Mouse (Mus musculus) midbrain, postnatal 0 days (tissue): ENCODE data around the gene Evpl. TPM values are rescaled to one million over a fixed set of nuclear protein-coding genes. Genes with fewer than 3 reads are reported as not detected.

ENCODE experiments used
- ATAC-seq: fragments of 200-750 bp; cut with Nextera tagmentation; 2 replicates; pipeline ENCODE4 v1.8.0; 2017; ENCODE audit warnings: moderate number of reproducible peaks, mild to moderate bottlenecking, moderate TSS enrichment, moderate library complexity; ENCODE audit not compliant: low FRiP score
- DNase-seq: peaks from one replicate; pipeline ENCODE4 v3.0.0-alpha.2; 2015; ENCODE audit warnings: low spot score
- H3K27ac ChIP-seq: fragments of 300-500 bp; sonication (generic); 2 replicates; pipeline ENCODE4 v1.5.1; 2014; ENCODE audit warnings: low read depth, mild to moderate bottlenecking, low read length, mixed read lengths
- H3K27me3 ChIP-seq: fragments of 300-500 bp; sonication (generic); 2 replicates; pipeline ENCODE4 v1.6.1; 2014; ENCODE audit warnings: low read length, control low read depth, mixed read lengths; ENCODE audit not compliant: insufficient read depth
- H3K36me3 ChIP-seq: fragments of 300-500 bp; sonication (generic); 2 replicates; pipeline ENCODE4 v1.6.1; 2014; ENCODE audit warnings: low read length, control low read depth, mixed read lengths; ENCODE audit not compliant: insufficient read depth
- H3K4me1 ChIP-seq: fragments of 300-500 bp; sonication (generic); 2 replicates; pipeline ENCODE4 v1.6.1; 2014; ENCODE audit warnings: mild to moderate bottlenecking, control low read depth, antibody characterized with exemption, low read length, mixed read lengths; ENCODE audit not compliant: insufficient read depth
- H3K4me2 ChIP-seq: fragments of 300-500 bp; sonication (generic); 2 replicates; pipeline ENCODE4 v1.6.1; 2014; ENCODE audit warnings: low read depth, mild to moderate bottlenecking, low read length, mixed read lengths; ENCODE audit not compliant: poor library complexity, severe bottlenecking
- H3K4me3 ChIP-seq: fragments of 300-500 bp; sonication (generic); 2 replicates; pipeline ENCODE4 v1.5.1; 2014; ENCODE audit warnings: low read depth, mild to moderate bottlenecking, low read length, moderate library complexity
- H3K9ac ChIP-seq: fragments of 300-500 bp; sonication (generic); replicated peaks from 2 replicates; pipeline ENCODE4 v1.6.1; 2014; ENCODE audit warnings: mild to moderate bottlenecking, low read length, moderate library complexity, mixed read lengths; ENCODE audit not compliant: poor library complexity, severe bottlenecking
- H3K9me3 ChIP-seq: fragments of 300-500 bp; sonication (generic); 2 replicates; pipeline ENCODE4 v1.6.1; 2016; ENCODE audit warnings: low read length, control low read depth
- CTCF ChIP-seq: IDR thresholded peaks from 2 replicates; pipeline ENCODE4 v1.5.1; 2016; ENCODE audit warnings: antibody characterized with exemption, mild to moderate bottlenecking
- WGBS: fragments of 180-500 bp; shearing (Covaris S2); extraction: QIAGEN DNeasy Blood & Tissue Kit; methylation state at CpG from one replicate; pipeline ENCODE4 v1.1.7; 2014; 5-methylcytosine and 5-hydroxymethylcytosine counted together
- polyA plus RNA-seq: library from polyadenylated mRNA; unstranded; fragments of >200 nt; fragmentation: Nextera tagmentation; extraction: Ambion mirVana; gene quantifications from 2 replicates; pipeline ENCODE4 v1.2.1, GENCODE M21; 2015
- total RNA-seq: library from RNA; depleted of rRNA; stranded (reverse); fragments of >200 nt; gene quantifications from 2 replicates; pipeline ENCODE4 v1.2.3, GENCODE M21; 2014

The Evpl gene
- total and polyA plus RNA-seq, 2 experiments from 2014 or later: 1.9 to 4.9 TPM

GRCm38 (mm10) chr11:116250898-116251297 lies 13.0 kb upstream of the Evpl start:
- Histone ChIP-seq H3K27ac (no peak overlapping the region), H3K36me3 (peaks cover 95% of the 10 kb centered on the region), H3K27me3 (no peaks in the 10 kb centered on the region), H3K4me2 (no peak overlapping the region), H3K9ac (no peak overlapping the region), H3K4me1 (no peaks in the 10 kb centered on the region), H3K9me3 (no peaks in the 10 kb centered on the region), H3K4me3 (no peak overlapping the region)
- WGBS: 93% methylated on average over 8 of the region's 8 CpGs
- ATAC-seq (no peak), DNase-seq (no peak)
- no peak for TF ChIP-seq CTCF

GRCm38 (mm10) chr11:116247502-116248222 lies 9.8 kb upstream of the Evpl start:
- Histone ChIP-seq H3K27me3 (no peaks in the 10 kb centered on the region), H3K9me3 (no peaks in the 10 kb centered on the region), H3K36me3 (peaks cover 88% of the 10 kb centered on the region), H3K4me3 (no peak overlapping the region), H3K4me1 (no peaks in the 10 kb centered on the region), H3K4me2 (no peak overlapping the region), H3K27ac (no peak overlapping the region), H3K9ac (no peak overlapping the region)
- WGBS: 85% methylated on average over 14 of the region's 14 CpGs
- no peak for TF ChIP-seq CTCF
- ATAC-seq: no peak
- DNase-seq: no peak

DNA sequence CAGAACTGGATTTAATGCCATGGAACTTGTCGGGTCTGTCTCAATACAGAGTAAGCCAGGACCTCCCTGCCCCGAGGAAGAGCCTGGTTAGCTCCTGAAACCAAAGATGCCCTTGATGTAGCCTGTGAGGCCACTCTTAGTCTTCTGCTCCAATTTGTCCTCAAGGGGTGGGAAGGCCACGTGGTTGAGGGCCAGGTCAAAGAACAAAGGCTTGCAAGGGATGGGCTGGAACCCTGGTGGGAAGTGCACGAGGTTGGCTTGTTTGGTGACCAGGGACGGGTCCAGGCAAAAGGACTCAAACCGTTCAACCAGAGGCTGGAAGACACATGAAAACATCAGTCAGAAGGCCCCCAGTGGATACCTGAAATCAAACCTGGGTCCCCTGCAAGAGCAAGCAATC lies 7.7 kb upstream of the Evpl start:
- 85% methylated on average over 6 of the region's 6 CpGs for WGBS
- TF ChIP-seq CTCF: no peak
- Histone ChIP-seq H3K9me3 (no peaks in the 10 kb centered on the region), H3K27me3 (no peaks in the 10 kb centered on the region), H3K9ac (no peak overlapping the region), H3K36me3 (peaks cover 68% of the 10 kb centered on the region), H3K4me2 (no peak overlapping the region), H3K27ac (no peak overlapping the region), H3K4me3 (no peak overlapping the region), H3K4me1 (no peaks in the 10 kb centered on the region)
- no peak for DNase-seq
- ATAC-seq: no peak

GRCm38 (mm10) chr11:116244580-116244979 lies 6.7 kb upstream of the Evpl start:
- no peaks in the 10 kb centered on the region for H3K9me3 ChIP-seq
- DNase-seq (no peak), ATAC-seq (no peak)
- 91% methylated on average over 8 of the region's 8 CpGs for WGBS
- no peak overlapping the region for H3K27ac ChIP-seq
- no peak overlapping the region for H3K4me2 ChIP-seq
- no peak overlapping the region for H3K9ac ChIP-seq
- H3K4me1 ChIP-seq: no peaks in the 10 kb centered on the region
- peaks cover 57% of the 10 kb centered on the region for H3K36me3 ChIP-seq
- TF ChIP-seq CTCF: no peak
- no peaks in the 10 kb centered on the region for H3K27me3 ChIP-seq
- H3K4me3 ChIP-seq: no peak overlapping the region

DNA sequence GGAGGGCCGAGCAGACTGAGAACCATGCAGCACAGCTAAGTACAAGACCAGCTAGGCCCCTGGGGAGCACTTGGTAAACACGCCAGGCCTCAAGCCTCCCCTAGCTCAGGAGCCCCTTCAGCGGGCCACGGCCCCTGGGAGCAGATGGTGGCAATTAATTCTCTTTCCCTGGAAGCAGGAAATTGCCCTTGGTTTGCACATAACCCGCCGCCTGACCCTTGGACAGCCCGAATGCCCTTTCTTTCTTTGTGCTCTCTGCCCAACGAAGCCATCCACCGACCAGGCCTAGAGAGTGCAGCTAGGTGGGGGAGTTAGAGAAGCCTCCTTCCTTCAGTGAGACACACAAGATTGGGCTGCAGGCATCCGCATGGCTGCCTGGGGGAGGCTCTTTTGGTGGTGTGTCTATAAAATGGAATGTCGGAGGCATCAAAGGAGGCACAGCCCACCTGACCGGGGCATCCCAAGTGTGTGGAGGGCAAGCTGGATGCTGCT lies 3.9 kb upstream of the Evpl start:
- 63% methylated on average over 12 of the region's 12 CpGs for WGBS
- Histone ChIP-seq H3K36me3 (peaks cover 30% of the 10 kb centered on the region), H3K4me2 (no peak overlapping the region), H3K4me1 (no peaks in the 10 kb centered on the region), H3K9me3 (no peaks in the 10 kb centered on the region), H3K27me3 (peaks cover 6% of the 10 kb centered on the region; the same call in 1 of the 2 replicates), H3K27ac (no peak overlapping the region), H3K9ac (no peak overlapping the region), H3K4me3 (no peak overlapping the region)
- ATAC-seq (no peak), DNase-seq (no peak)
- TF ChIP-seq CTCF: no peak

GRCm38 (mm10) chr11:116239797-116240196 lies 1.9 kb upstream of the Evpl start:
- DNase-seq: no peak
- Histone ChIP-seq H3K4me3 (no peak overlapping the region), H3K9ac (no peak overlapping the region), H3K4me2 (no peak overlapping the region), H3K9me3 (no peaks in the 10 kb centered on the region), H3K36me3 (peaks cover 10% of the 10 kb centered on the region), H3K27ac (no peak overlapping the region), H3K27me3 (peaks cover 6% of the 10 kb centered on the region; the same call in 1 of the 2 replicates), H3K4me1 (no peaks in the 10 kb centered on the region)
- ATAC-seq: no peak
- no peak for TF ChIP-seq CTCF
- 15% methylated on average over 7 of the region's 7 CpGs for WGBS
